Mouse (Mus musculus) heart, postnatal 0 days (tissue): ENCODE data around the gene Ipo7.

Experiments
- CTCF ChIP-seq: IDR thresholded peaks from 2 replicates; pipeline ENCODE4 v1.5.1; 2016; ENCODE audit warnings: antibody characterized with exemption, control low read depth, low read depth
- EP300 ChIP-seq: IDR thresholded peaks from 2 replicates; pipeline ENCODE4 v1.6.1; 2016; ENCODE audit warnings: antibody characterized with exemption, low read depth

GRCm38 (mm10) chr7:110014272-110014671, 3.8 kb upstream of the Ipo7 start:
- TF ChIP-seq EP300 (no peak), CTCF (no peak)
